Mouse (Mus musculus) heart, postnatal 10 days (tissue): ENCODE results near the gene Gm26602. TPM values are rescaled to one million over a fixed set of nuclear protein-coding genes. Genes with fewer than 3 reads are reported as not detected.

Experiments used
- DNase-seq, 2 experiments: peaks; one replicate each; pipeline ENCODE4 v3.0.0; 2021
- intact Hi-C: fragments of 180-260 bp; cut with DNase I; formaldehyde crosslinking; loops from one replicate; pipeline ENCODE4 v1.15.1; 2025
- total RNA-seq, 2 experiments: library from RNA; stranded (reverse); gene quantifications; 2 replicates each; pipeline ENCODE4 v1.2.3; 2021

Gene Gm26602
- total RNA-seq = not detected

- intact Hi-C loops = no loop called here
- no peak for DNase-seq
These were observed at the start of gene Gm26602 for GRCm38 (mm10) chr10:79910556-79910955. Gene Gm26602 (plus strand): TSS chr10:79910856.

- intact Hi-C loops = no loop called here
- no peak for DNase-seq
These were observed 49.2 kb upstream of the Gm26602 start for GRCm38 (mm10) chr10:79861230-79862048.

GRCm38 (mm10) chr10:79862049-79862788 lies 48.4 kb upstream of the Gm26602 start:
- no peak for DNase-seq
- intact Hi-C loops = no loop called here

DNA sequence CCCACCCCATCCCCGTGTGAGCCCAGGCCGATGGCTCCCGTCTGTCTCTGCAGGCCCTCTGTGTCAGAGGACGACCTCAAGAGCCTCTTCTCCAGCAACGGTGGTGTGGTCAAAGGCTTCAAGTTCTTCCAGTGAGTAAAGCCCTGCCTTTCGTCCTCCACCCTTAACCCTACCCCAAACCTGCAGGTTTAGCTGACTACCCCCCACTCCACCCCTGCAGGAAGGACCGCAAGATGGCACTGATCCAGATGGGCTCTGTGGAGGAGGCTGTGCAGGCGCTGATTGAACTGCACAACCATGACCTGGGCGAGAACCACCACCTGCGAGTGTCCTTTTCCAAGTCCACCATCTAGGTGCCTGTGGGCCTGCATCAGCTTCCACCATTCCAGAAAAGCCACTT lies 47.7 kb upstream of the Gm26602 start:
- no peak for DNase-seq
- intact Hi-C loops = no loop called here

DNA sequence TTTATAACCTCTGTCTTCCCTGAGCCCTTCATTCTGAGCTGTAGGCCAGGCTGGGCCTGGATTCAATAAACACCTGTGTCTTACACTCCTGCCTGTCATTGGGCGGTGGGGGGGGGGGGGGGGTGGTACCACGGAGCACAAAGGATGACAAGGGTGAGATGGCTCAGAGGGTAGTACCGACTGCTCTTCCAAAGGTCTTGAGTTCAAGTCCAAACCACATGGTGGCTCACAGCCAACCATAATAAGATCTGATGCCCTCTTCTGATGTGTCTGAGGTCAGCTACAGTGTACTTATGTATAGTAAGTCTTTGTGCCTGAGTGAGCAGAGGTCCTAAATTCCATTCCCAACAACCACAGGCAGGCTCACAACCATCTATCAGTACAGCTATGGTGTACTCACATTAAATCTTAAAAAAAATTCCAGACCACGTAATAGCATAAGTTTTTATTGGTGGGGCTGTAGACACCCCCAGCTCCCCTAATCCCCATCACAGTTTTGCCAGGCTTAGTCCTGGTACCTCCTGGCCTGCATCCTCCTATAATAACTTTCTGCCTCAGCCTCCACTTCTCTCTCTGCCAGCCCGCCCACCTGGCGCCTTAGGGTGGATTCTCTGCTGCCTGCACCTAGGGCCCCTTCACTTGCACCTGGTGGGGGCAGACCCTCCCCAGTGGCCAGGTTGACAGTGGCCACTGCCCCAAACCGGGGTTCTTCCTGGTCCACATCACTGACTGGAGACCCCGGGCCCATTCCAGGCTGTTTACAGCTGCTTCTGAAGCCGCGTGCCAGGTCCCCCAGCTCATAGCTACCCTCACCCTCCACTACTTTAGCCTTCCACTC lies 46.1 kb upstream of the Gm26602 start:
- no peak for DNase-seq
- intact Hi-C loops = loop anchor here (5.0 kb wide), 1 partner anchor 32 kb away; no protein-coding TSS in a partner anchor

GRCm38 (mm10) chr10:79865189-79865601 lies 45.5 kb upstream of the Gm26602 start:
- intact Hi-C loops = loop anchor here (5.0 kb wide), 1 partner anchor 33 kb away; no protein-coding TSS in a partner anchor

DNA sequence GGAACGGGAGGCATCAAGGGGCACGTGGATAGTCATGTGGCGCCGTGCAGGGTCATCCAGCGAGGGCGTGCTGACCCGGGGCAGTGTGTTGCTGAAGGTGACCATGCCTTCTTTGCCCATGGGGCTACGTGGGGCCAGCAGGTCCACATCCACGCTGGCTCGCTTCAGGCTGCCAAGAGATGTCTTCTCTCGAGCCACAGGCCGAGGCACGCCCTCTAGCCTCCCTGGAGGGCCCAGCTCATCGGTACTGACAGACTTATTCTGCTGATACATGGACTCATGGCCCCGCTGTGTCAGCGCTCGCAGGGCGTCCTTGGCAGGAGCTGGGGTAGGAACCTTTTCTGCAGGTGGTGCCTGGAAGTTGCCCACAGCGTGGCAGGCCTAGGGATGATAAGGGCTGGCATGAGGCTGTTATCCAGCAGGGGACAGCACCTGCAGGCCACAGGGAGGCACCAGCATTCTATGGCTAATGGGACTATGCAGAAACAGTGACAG lies 44.8 kb upstream of the Gm26602 start:
- DNase-seq = peak; percentile 54
- intact Hi-C loops = loop anchor here (5.0 kb wide), 1 partner anchor 34 kb away; no protein-coding TSS in a partner anchor

More at GRCm38 (mm10) chr10:79865189-79865601, 45.5 kb upstream of the Gm26602 start:
- DNase-seq = no peak

GRCm38 (mm10) chr10:79866601-79867000 lies 44.1 kb upstream of the Gm26602 start:
- DNase-seq = no peak
- intact Hi-C loops = loop anchor here (5.0 kb wide), 1 partner anchor 34 kb away; no protein-coding TSS in a partner anchor

DNA sequence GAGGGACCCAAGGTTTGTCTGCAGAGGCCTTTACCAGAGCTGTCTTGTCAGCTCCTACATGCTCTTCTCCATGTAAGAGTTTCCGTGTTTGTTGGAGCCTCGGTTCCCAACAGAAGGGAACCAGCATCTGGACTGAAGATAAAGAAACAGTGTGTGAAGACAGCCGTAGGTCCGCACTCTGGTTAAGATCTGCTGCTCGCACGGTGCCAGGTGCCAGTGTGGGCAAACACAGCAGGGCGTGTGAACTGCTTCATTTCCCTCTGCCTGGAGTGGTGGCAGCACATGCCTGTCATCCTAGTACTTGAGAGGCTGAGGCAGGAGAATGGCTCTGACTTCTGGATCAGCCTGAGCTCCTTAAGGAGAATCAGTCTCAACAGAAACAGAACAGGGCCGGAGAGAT lies 38.8 kb upstream of the Gm26602 start:
- no peak for DNase-seq
- intact Hi-C loops = no loop called here

DNA sequence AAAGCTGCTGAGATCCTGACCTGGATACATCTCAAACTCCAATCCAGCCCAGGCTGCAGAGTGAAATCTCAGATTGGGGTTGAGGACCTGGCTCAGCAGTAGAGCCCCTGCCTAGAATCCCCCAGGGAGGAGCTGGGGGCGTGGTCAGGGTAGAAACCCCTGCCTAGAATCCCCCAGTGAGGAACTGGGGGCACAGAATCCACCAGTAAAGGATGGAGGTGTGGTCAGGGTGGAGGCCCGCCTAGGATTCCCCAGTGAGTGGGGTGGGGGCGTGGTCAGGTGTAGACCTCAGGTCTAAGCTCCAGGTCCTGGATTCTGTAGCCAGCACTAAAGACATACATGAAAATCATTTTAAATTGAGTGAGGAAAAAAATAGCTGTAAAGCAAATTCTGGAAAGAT lies 37.8 kb upstream of the Gm26602 start:
- no peak for DNase-seq
- intact Hi-C loops = no loop called here

- intact Hi-C loops = no loop called here
These were observed 37.3 kb upstream of the Gm26602 start for GRCm38 (mm10) chr10:79873313-79873712.

GRCm38 (mm10) chr10:79873715-79874289 lies 36.9 kb upstream of the Gm26602 start:
- intact Hi-C loops = no loop called here
- no peak for DNase-seq

More at GRCm38 (mm10) chr10:79873313-79873712, 37.3 kb upstream of the Gm26602 start:
- DNase-seq = no peak

- intact Hi-C loops = no loop called here
- DNase-seq = no peak
These were observed 36.3 kb upstream of the Gm26602 start, which contains the start of the genes Prtn3 and Plppr3 for GRCm38 (mm10) chr10:79874290-79874862. Gene Prtn3 (plus strand): TSS chr10:79874476. Gene Plppr3 (minus strand): TSS chr10:79874634.

DNA sequence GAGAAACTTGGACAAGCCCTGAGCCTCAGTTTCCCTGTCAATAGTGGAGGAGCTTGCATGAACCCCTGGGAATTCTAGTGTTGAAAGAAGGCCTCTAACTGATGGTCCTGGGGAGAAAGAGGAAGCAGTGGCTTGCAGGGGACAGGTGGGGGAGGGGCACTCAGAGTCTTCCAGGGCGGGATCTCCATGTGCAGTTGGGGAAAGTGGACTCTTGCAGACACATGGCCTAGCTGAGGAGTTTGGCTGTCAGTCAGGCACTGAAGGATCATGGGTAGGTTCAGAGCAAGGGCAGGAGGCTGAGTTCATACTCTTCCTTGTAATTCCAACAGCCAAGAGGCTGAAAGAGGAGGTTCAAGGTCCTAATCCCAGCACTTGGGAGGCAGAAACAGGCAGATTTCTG lies 33.5 kb upstream of the Gm26602 start:
- intact Hi-C loops = no loop called here
- DNase-seq = no peak

DNA sequence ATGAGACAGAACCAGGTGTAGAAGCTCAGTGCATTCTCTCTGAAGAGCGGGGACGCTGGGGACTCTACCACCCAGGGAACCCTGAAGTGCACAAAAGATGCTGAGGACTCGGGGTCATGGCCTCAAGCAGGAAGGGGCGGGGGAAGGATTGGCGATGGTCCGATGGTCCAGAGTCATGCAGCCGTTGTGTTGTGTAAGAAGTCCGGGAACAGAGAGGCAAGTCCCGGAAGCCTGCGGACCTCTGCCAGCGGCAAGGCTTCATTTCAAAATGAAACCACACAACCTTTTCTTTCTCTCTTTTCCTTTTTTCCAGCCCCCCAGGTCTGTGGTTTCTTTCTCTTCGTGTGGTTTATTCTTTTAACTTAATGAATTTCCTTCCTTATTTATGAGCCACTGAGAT lies 32.9 kb upstream of the Gm26602 start:
- no peak for DNase-seq
- intact Hi-C loops = no loop called here

- intact Hi-C loops = no loop called here
- DNase-seq = no peak
These were observed 31.1 kb upstream of the Gm26602 start for GRCm38 (mm10) chr10:79879527-79879926.

DNA sequence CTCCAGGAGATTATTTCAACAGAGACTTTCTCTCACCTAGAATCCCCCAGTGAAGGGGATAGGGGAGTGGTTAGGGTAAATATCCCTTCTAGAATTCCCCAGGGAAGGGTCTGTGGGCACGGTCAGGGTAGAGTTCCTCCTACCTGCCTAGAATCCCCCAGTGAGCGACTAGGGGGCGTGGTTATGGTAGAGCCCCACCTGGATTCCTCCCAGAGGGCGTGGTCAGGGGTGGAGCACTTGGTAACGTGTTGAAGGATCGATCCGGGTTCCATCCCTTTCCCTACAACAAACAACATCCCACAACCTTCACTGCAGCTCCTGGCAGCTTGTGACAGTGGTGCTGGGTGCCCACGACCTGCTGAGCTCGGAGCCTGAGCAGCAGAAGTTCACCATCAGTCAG lies 29.9 kb upstream of the Gm26602 start:
- intact Hi-C loops = loop anchor here (5.0 kb wide), 2 partner anchors 37 to 43 kb away; partner anchors contain the start of gene Kiss1r
- DNase-seq = no peak

DNA sequence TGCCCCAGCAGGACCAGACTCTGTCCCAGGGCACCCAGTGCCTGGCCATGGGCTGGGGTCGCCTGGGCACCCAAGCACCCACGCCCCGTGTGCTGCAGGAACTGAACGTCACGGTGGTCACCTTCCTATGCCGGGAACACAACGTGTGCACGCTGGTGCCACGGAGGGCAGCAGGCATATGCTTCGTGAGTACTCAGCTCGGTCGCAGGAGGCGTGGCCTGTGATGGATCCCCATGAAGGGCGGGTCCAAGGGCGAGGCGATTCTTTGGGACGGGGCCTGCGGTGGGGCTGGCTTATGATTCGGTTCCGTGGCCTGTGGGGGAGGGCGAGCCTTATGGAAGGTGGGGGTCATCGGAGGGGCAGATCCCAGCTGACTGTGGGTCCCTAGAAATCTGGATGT lies 28.7 kb upstream of the Gm26602 start:
- no peak for DNase-seq
- intact Hi-C loops = loop anchor here (5.0 kb wide), 2 partner anchors 35 to 45 kb away; partner anchors contain the start of gene Kiss1r

DNA sequence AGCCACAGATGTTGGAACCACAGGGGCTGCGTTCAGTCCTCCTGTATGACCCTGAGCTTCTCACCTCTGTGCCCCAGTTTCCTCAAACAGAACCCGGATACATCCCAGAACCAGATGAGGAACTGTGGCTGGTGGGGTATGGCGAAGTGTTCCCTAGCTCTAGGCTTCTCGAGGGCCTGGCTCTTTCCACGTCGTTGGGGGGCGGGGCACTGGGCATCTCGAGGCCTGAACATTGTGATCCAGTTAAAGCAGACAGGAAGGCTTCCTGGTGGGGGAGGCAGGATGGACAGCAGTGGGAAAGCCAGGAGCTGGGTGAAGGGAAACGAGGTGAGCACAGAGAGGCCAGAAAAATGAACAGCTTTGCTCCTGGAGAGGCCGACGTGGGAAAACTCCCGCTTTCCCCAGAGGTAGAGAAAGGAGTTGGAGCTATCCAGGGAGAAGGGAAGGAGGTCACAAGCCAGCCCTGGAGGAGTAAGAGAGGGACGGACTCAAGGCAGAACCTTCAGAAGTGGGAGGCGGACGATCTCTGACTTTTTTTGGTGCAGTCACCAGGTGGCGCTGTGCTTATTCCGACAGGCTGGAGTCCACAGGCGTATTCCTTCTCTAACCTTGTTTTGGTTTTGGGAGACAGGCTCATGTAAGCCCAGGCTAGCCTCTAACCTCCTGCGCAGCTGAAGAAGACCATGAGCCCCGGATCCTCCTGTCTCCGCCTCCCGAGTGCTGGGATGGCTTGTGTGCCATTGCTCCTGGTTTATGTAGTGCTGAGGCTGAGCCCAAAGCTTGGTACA lies 27.2 kb upstream of the Gm26602 start:
- DNase-seq = peak; percentile 78 to 91
- intact Hi-C loops = loop anchor here (5.0 kb wide), 2 partner anchors 34 to 46 kb away; partner anchors contain the start of gene Kiss1r
